Mouse (Mus musculus) hindbrain, embryonic 15.5 days (tissue): ENCODE measurements around the gene Robo4. TPM values are rescaled to one million over a fixed set of nuclear protein-coding genes. Genes with fewer than 3 reads are reported as not detected.
A peak's percentile ranks its signal among the peaks of the same experiment; 100 is the strongest.

Experiments
- ATAC-seq: fragments of 200-750 bp; cut with Nextera tagmentation; 2 replicates; pipeline ENCODE4 v1.8.0; 2017; ENCODE audit warnings: low read depth, moderate number of reproducible peaks, moderate TSS enrichment; ENCODE audit not compliant: low FRiP score
- H3K27ac ChIP-seq: fragments of 300-500 bp; sonication (generic); replicated peaks from 2 replicates; pipeline ENCODE4 v1.5.1; 2015; ENCODE audit warnings: mild to moderate bottlenecking, inconsistent platforms
- H3K27me3 ChIP-seq: fragments of 300-500 bp; sonication (generic); 2 replicates; pipeline ENCODE4 v1.6.1; 2015; ENCODE audit warnings: control low read depth, inconsistent platforms
- H3K36me3 ChIP-seq: fragments of 300-500 bp; sonication (generic); 2 replicates; pipeline ENCODE4 v1.6.1; 2015; ENCODE audit warnings: control low read depth, inconsistent platforms
- H3K4me1 ChIP-seq: fragments of 300-500 bp; sonication (generic); replicated peaks from 2 replicates; pipeline ENCODE4 v1.6.1; 2015; ENCODE audit warnings: control low read depth, inconsistent platforms
- H3K4me2 ChIP-seq: fragments of 300-500 bp; sonication (generic); 2 replicates; pipeline ENCODE4 v1.6.1; 2015; ENCODE audit warnings: moderate library complexity, mild to moderate bottlenecking, inconsistent platforms
- H3K4me3 ChIP-seq: fragments of 300-500 bp; sonication (generic); 2 replicates; pipeline ENCODE4 v1.5.1; 2015; ENCODE audit warnings: mild to moderate bottlenecking, inconsistent platforms
- H3K9ac ChIP-seq: fragments of 300-500 bp; sonication (generic); 2 replicates; pipeline ENCODE4 v1.6.1; 2015; ENCODE audit warnings: inconsistent platforms
- H3K9me3 ChIP-seq: fragments of 300-500 bp; sonication (generic); 2 replicates; pipeline ENCODE4 v1.6.1; 2016; ENCODE audit warnings: control low read depth, inconsistent platforms
- WGBS: fragments of 180-500 bp; shearing (Covaris S2); methylation state at CpG from one replicate; pipeline ENCODE4 v1.1.7; 2015; 5-methylcytosine and 5-hydroxymethylcytosine counted together
- polyA plus RNA-seq: library from polyadenylated mRNA; unstranded; fragments of >200 nt; fragmentation: Nextera tagmentation; extraction: Ambion mirVana; gene quantifications from 2 replicates; pipeline ENCODE4 v1.2.1, GENCODE M21; 2015

The Robo4 gene
- 4.6 and 8.2 TPM in 2 replicates for polyA plus RNA-seq

DNA sequence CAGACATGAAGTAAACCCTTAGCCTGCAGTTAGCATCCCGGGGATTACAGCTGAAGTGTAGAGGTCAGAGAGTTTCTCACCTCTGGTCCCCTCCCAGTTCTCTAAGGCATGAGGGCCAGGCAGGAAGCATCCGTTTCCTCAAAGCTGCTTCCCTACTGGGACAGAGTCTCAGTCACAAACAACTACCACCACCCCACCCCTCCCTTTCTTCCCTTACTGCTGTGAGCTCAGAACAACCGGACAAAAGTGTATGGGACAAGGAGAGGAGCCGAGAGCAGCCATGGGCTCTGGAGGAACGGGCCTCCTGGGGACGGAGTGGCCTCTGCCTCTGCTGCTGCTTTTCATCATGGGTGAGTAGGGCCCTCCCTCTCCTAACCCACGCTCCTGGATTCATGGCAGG is at the start of gene Robo4:
Gene Robo4, plus strand, starts transcription at position 96 of the 400 bp plus-strand sequence.
- Histone ChIP-seq H3K9me3 (no peaks in the 10 kb centered on the region), H3K4me3 (0 out of 2 replicates have a peak within 1 kb of the TSS, but pooled peaks have one; percentile 1), H3K4me1 (no peaks in the 10 kb centered on the region), H3K27ac (no peak within 1 kb of the TSS), H3K27me3 (no peaks in the 10 kb centered on the region), H3K9ac (no peak within 1 kb of the TSS), H3K36me3 (no peaks in the 10 kb centered on the region), H3K4me2 (no peak within 1 kb of the TSS)
- WGBS, result 23% methylated on average over 7 of the region's 7 CpGs
- no peak for ATAC-seq

- no peaks in the 10 kb centered on the region for H3K36me3 ChIP-seq
- H3K4me2 ChIP-seq, result no peak overlapping the region
- no peak overlapping the region for H3K4me3 ChIP-seq
- no peak overlapping the region for H3K27ac ChIP-seq
- ATAC-seq, result no peak
- H3K9me3 ChIP-seq, result no peaks in the 10 kb centered on the region
- peaks cover 3% of the 10 kb centered on the region; the same call in 1 of the 2 replicates for H3K4me1 ChIP-seq
- no peak overlapping the region for H3K9ac ChIP-seq
- 85% methylated on average over 1 of the region's 1 CpGs for WGBS
- no peaks in the 10 kb centered on the region for H3K27me3 ChIP-seq
Measured at GRCm38 (mm10) chr9:37354485-37354884, 47.2 kb upstream of the Robo4 start.

- Histone ChIP-seq H3K27me3 (no peaks in the 10 kb centered on the region), H3K27ac (peak overlapping the region; percentile 82), H3K36me3 (no peaks in the 10 kb centered on the region), H3K4me2 (no peak overlapping the region), H3K9ac (no peak overlapping the region), H3K9me3 (no peaks in the 10 kb centered on the region), H3K4me3 (no peak overlapping the region), H3K4me1 (0 out of 2 replicates have a peak, but pooled peaks cover 4% of the 10 kb centered on the region)
- WGBS, result 27% methylated on average over 7 of the region's 7 CpGs
- peak; percentile 81 for ATAC-seq
Measured at GRCm38 (mm10) chr9:37358713-37359330, 42.9 kb upstream of the Robo4 start.

- WGBS, result 15% methylated on average over 6 of the region's 6 CpGs
- H3K9ac ChIP-seq, result no peak overlapping the region
- peak; percentile 89 for ATAC-seq
- H3K36me3 ChIP-seq, result no peaks in the 10 kb centered on the region
- H3K9me3 ChIP-seq, result no peaks in the 10 kb centered on the region
- no peaks in the 10 kb centered on the region for H3K27me3 ChIP-seq
- H3K4me1 ChIP-seq, result 0 out of 2 replicates have a peak, but pooled peaks cover 4% of the 10 kb centered on the region
- peak overlapping the region; percentile 7; the same call in 1 of the 2 replicates for H3K4me2 ChIP-seq
- H3K4me3 ChIP-seq, result no peak overlapping the region
- peak overlapping the region; percentile 82 for H3K27ac ChIP-seq
Measured at GRCm38 (mm10) chr9:37359331-37360220, 42.1 kb upstream of the Robo4 start.

GRCm38 (mm10) chr9:37362084-37362483 is 39.6 kb upstream of the Robo4 start:
- no peak for ATAC-seq
- no peak overlapping the region for H3K4me3 ChIP-seq
- H3K4me2 ChIP-seq, result no peak overlapping the region
- H3K4me1 ChIP-seq, result peaks cover 4% of the 10 kb centered on the region; the same call in 1 of the 2 replicates
- H3K27ac ChIP-seq, result no peak overlapping the region
- no peaks in the 10 kb centered on the region for H3K27me3 ChIP-seq
- H3K36me3 ChIP-seq, result no peaks in the 10 kb centered on the region
- H3K9me3 ChIP-seq, result no peaks in the 10 kb centered on the region
- no peak overlapping the region for H3K9ac ChIP-seq

DNA sequence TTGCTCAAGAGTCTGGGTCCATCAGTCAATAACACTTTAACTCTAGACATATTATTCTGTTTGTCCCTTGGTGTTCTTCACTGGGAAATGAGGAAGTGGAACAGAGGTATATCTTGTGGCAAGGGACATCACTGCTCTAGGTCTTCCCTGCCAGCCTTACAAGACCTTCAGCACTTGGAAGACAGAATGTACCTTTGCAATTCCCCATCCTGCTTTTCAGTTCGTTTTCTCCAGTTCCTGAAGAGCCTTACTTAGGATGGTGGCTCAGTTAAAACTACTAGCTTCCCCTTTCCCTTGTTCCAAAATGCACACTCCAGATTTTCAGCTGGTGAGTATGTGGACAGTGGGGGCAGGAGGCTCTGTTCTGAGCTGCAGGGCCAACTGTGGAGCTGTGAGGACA is 38.8 kb upstream of the Robo4 start:
- Histone ChIP-seq H3K27ac (no peak overlapping the region), H3K4me2 (no peak overlapping the region), H3K27me3 (no peaks in the 10 kb centered on the region), H3K36me3 (no peaks in the 10 kb centered on the region), H3K9ac (no peak overlapping the region), H3K4me1 (peaks cover 4% of the 10 kb centered on the region; the same call in 1 of the 2 replicates), H3K9me3 (no peaks in the 10 kb centered on the region), H3K4me3 (no peak overlapping the region)
- 84% methylated on average over 1 of the region's 1 CpGs for WGBS
- ATAC-seq, result no peak

GRCm38 (mm10) chr9:37363551-37363950 is 38.1 kb upstream of the Robo4 start:
- H3K9me3 ChIP-seq, result no peaks in the 10 kb centered on the region
- H3K27ac ChIP-seq, result no peak overlapping the region
- H3K4me2 ChIP-seq, result no peak overlapping the region
- ATAC-seq, result no peak
- H3K27me3 ChIP-seq, result no peaks in the 10 kb centered on the region
- H3K4me3 ChIP-seq, result no peak overlapping the region
- no peaks in the 10 kb centered on the region for H3K36me3 ChIP-seq
- H3K9ac ChIP-seq, result no peak overlapping the region
- peaks cover 4% of the 10 kb centered on the region; the same call in 1 of the 2 replicates for H3K4me1 ChIP-seq
- 80% methylated on average over 3 of the region's 3 CpGs for WGBS

DNA sequence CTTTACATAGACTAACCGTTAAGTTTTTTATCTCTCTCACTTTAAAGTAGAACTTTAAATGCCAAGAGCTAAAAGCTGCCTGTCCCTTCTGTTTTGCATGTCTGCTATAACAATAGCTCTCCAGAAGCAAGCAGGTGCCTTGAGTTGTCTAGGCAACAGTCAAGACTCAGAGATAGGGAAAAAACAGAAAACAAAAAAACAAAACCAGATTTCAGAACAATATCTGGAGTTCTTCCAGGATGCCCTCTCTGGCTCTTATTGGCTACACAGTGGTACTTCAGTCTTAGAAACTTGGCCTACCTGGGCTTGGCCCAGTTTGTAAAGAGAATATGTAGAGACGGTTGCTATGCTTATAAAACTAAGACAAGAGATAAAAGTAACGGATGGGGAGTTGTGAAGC is 37.3 kb upstream of the Robo4 start:
- no peak for ATAC-seq
- 61% methylated on average over 3 of the region's 3 CpGs for WGBS
- Histone ChIP-seq H3K36me3 (no peaks in the 10 kb centered on the region), H3K27ac (no peak overlapping the region), H3K4me2 (no peak overlapping the region), H3K4me3 (no peak overlapping the region), H3K4me1 (peaks cover 2% of the 10 kb centered on the region; the same call in 1 of the 2 replicates), H3K9ac (no peak overlapping the region), H3K27me3 (no peaks in the 10 kb centered on the region), H3K9me3 (no peaks in the 10 kb centered on the region)

DNA sequence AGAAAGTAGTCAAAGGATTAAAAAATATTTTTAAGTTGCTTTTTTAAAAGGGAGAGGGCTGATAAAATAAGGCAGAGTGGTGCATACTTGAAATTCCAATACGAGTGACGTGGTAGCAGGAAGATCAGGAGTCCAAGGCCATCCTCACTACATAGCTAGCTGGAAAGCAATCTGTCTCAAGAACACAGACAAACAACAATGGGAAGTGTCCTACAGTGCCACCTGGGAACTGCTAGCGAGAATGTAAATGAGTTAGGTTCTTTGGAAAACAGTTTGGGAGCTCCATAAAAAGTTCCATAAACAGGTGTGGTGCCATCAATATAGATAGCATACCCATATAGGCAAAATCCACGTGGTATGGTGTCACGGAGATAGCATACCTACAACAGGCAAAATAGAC is 36.0 kb upstream of the Robo4 start:
- Histone ChIP-seq H3K4me2 (no peak overlapping the region), H3K4me1 (no peaks in the 10 kb centered on the region; the same call in 1 of the 2 replicates), H3K9ac (no peak overlapping the region), H3K27me3 (no peaks in the 10 kb centered on the region), H3K9me3 (no peaks in the 10 kb centered on the region), H3K4me3 (no peak overlapping the region), H3K36me3 (no peaks in the 10 kb centered on the region), H3K27ac (no peak overlapping the region)
- no peak for ATAC-seq
- WGBS, result 73% methylated on average over 5 of the region's 5 CpGs

- Histone ChIP-seq H3K36me3 (no peaks in the 10 kb centered on the region), H3K4me1 (no peaks in the 10 kb centered on the region; the same call in 1 of the 2 replicates), H3K4me3 (peak within 1 kb of the TSS; percentile 26), H3K27ac (peak within 1 kb of the TSS; percentile 84), H3K27me3 (no peaks in the 10 kb centered on the region), H3K9me3 (no peaks in the 10 kb centered on the region), H3K9ac (no peak within 1 kb of the TSS), H3K4me2 (peak within 1 kb of the TSS; percentile 26)
- WGBS, result 77% methylated on average over 17 of the region's 17 CpGs
- peak; percentile 88 for ATAC-seq
Measured at GRCm38 (mm10) chr9:37367301-37368080, 34.2 kb upstream of the Robo4 start, which contains the start of gene Hepacam. TSS of gene Hepacam (plus strand) at chr9:37367351.

GRCm38 (mm10) chr9:37368081-37368830 is 33.4 kb upstream of the Robo4 start:
- no peak for ATAC-seq
- no peaks in the 10 kb centered on the region; the same call in 1 of the 2 replicates for H3K4me1 ChIP-seq
- no peaks in the 10 kb centered on the region for H3K36me3 ChIP-seq
- H3K9ac ChIP-seq, result no peak overlapping the region
- H3K27me3 ChIP-seq, result no peaks in the 10 kb centered on the region
- H3K4me3 ChIP-seq, result peak overlapping the region; percentile 26
- H3K9me3 ChIP-seq, result no peaks in the 10 kb centered on the region
- H3K27ac ChIP-seq, result peak overlapping the region; percentile 84
- WGBS, result 85% methylated on average over 11 of the region's 11 CpGs
- peak overlapping the region; percentile 26 for H3K4me2 ChIP-seq
